Mouse (Mus musculus) heart, adult 2 months (tissue): ENCODE measurements around the gene Timm23.

Experiments
- CTCF ChIP-seq: fragments of 200-600 bp; IDR thresholded peaks from 2 replicates; pipeline ENCODE4 v1.8.1; 2022; ENCODE audit warnings: antibody characterized with exemption, mild to moderate bottlenecking, moderate library complexity
- EP300 ChIP-seq: fragments of 200-500 bp; IDR thresholded peaks from 2 replicates; pipeline ENCODE4 v1.6.1; 2011; ENCODE audit warnings: low read depth, low read length, control low read depth; ENCODE audit not compliant: insufficient read depth
- POLR2A ChIP-seq: fragments of 200-500 bp; IDR thresholded peaks from 2 replicates; pipeline ENCODE4 v1.6.1; 2011; ENCODE audit warnings: mild to moderate bottlenecking, low read depth, low read length, control low read depth; ENCODE audit not compliant: insufficient read depth

- TF ChIP-seq POLR2A (no peak), CTCF (no peak), EP300 (no peak)
These were observed 44.3 kb upstream of the Timm23 start for GRCm38 (mm10) chr14:32246019-32246418.
